In the genomic region with DNA sequence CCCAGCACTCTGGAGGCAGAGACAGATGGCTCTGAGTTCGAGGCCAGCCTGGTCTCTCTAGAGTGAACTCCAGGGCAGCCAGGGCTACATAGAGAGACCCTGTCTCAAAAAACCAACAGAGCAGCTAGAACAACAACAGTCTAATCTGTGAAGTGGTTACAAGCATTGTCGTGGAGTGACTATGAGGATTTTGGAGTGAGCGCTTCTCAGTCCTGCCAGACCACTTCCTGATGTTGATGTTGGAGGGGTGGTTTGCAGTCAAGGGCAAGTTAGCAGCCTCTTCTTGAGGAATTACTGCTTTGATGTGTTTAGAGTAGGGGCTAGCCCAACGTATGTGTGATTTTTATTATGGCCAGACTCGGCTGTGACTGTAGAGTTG, we compare ENCODE assay signal across 24 mouse cellular contexts. TPM values are rescaled to one million over a fixed set of nuclear protein-coding genes. Genes with fewer than 3 reads are reported as not detected.
DNase-seq lines count a peak whose midpoint lies in the region; ATAC-seq lines count a peak whose summit lies in the region.
"Had no signal": no experiment of that assay in that cellular context is flagged by ENCODE, and none has a peak within 500 bp of the region (broad histone marks: within the 10 kb centered on the region; RNA-seq: fewer than 3 reads in every experiment).

No protein-coding gene starts in this region.

- H3K4me3 ChIP-seq in hindbrain, embryonic 13.5 days, result no peak overlapping the region
- no peak overlapping the region for H3K4me3 ChIP-seq in hindbrain, embryonic 12.5 days
- H3K4me3 ChIP-seq: forebrain, embryonic 10.5 days; heart, embryonic 13.5 days; liver, embryonic 12.5 days had no signal

- H3K4me1 ChIP-seq in hindbrain, embryonic 13.5 days (replicated peaks), result peaks cover 68% of the 10 kb centered on the region
- H3K4me1 ChIP-seq in hindbrain, embryonic 12.5 days, result peaks cover 54% of the 10 kb centered on the region

- DNase-seq in 416B (ENCODE audit: low read depth), result peak; percentile 67
- peak; percentile 59 for DNase-seq in induced T-regulatory cell, adult 2 months (ENCODE audit: low read depth)
- DNase-seq in cerebellum, adult 11 months, result no peak
- DNase-seq in ovary, adult 18-20 months (ENCODE audit: low spot score), result no peak
- no peak for DNase-seq in left cerebral cortex, adult 8-10 months (ENCODE audit: low spot score in 2 of 2)
- DNase-seq: adrenal gland, postnatal 14 days; cerebellum, postnatal 36 days; gastrocnemius, postnatal 10 days; heart, postnatal 36 days; kidney, adult 8-10 months; kidney, postnatal 36 days; lung, adult 2 months; lung, postnatal 4 days; right cerebral cortex, adult 18-20 months; thymus, postnatal 36 days had no signal

- no peak overlapping the region for H3K27ac ChIP-seq in hindbrain, embryonic 13.5 days
- H3K27ac ChIP-seq in hindbrain, embryonic 12.5 days, result no peak overlapping the region
- H3K27ac ChIP-seq: forebrain, embryonic 10.5 days; hindbrain, postnatal 0 days; liver, embryonic 12.5 days had no signal

- ATAC-seq in hindbrain, embryonic 13.5 days (ENCODE audit: low FRiP score), result 0 out of 2 replicates have a peak, but pooled peaks have one; percentile 10
- no peak for ATAC-seq in hindbrain, embryonic 12.5 days (ENCODE audit: low FRiP score)
- ATAC-seq in CD4-positive, CD25-positive, alpha-beta regulatory T cell, adult 4 months, result peak; percentile 46
- ATAC-seq: hindbrain, postnatal 0 days; liver, embryonic 12.5 days; midbrain, embryonic 16.5 days had no signal

- 88% methylated on average over 5 of the region's 5 CpGs for WGBS in hindbrain, embryonic 13.5 days
- 85% methylated on average over 5 of the region's 5 CpGs for WGBS in hindbrain, embryonic 12.5 days

- H3K9me3 ChIP-seq in hindbrain, embryonic 13.5 days, result no peaks in the 10 kb centered on the region
- H3K9me3 ChIP-seq in hindbrain, embryonic 12.5 days (replicated peaks), result no peaks in the 10 kb centered on the region
- H3K9me3 ChIP-seq: forebrain, embryonic 10.5 days; G1E; heart, embryonic 13.5 days; liver, embryonic 12.5 days had no signal

- H3K36me3 ChIP-seq in hindbrain, embryonic 13.5 days, result peaks cover 4% of the 10 kb centered on the region; the same call in 1 of the 2 replicates
- no peaks in the 10 kb centered on the region for H3K36me3 ChIP-seq in hindbrain, embryonic 12.5 days
- H3K36me3 ChIP-seq: liver, embryonic 12.5 days had no signal

- H3K27me3 ChIP-seq in hindbrain, embryonic 13.5 days, result no peaks in the 10 kb centered on the region
- H3K27me3 ChIP-seq in hindbrain, embryonic 12.5 days, result no peaks in the 10 kb centered on the region
- H3K27me3 ChIP-seq: heart, embryonic 13.5 days; liver, embryonic 12.5 days had no signal

- H3K9ac ChIP-seq in hindbrain, embryonic 13.5 days, result no peak overlapping the region
- H3K9ac ChIP-seq in hindbrain, embryonic 12.5 days, result no peak overlapping the region
- H3K9ac ChIP-seq: heart, embryonic 13.5 days; liver, embryonic 12.5 days had no signal

- H3K4me2 ChIP-seq in hindbrain, embryonic 13.5 days, result no peak overlapping the region
- H3K4me2 ChIP-seq in hindbrain, embryonic 12.5 days (replicated peaks), result no peak overlapping the region
- H3K4me2 ChIP-seq: heart, embryonic 13.5 days; liver, embryonic 12.5 days had no signal

RNA-seq across cellular contexts. Expression of gene Reep3, which starts 15.0 kb away (rescaled TPM):
- 42.6 and 44.9 TPM in 2 replicates for polyA plus RNA-seq in hindbrain, embryonic 13.5 days (2015; fragmentation: Nextera tagmentation; extraction: Ambion mirVana)
- 53.3 and 54.0 TPM in 2 replicates for polyA plus RNA-seq in hindbrain, embryonic 12.5 days (2016; fragmentation: Nextera tagmentation; extraction: Ambion mirVana)
- 10 to 100 TPM; 13.8 to 17.3 TPM for polyA plus RNA-seq in CD4-positive, CD25-positive, alpha-beta regulatory T cell, adult 4 months (2017; shearing (Covaris generic))
- 10 to 100 TPM; 20.1 to 23.5 (median 21.3) TPM for total RNA-seq in left cerebral cortex, adult 8-10 months (2022)

RNA-seq across cellular contexts. Expression of gene Jmjd1c, which starts 15.9 kb away (rescaled TPM):
- polyA plus RNA-seq in hindbrain, embryonic 13.5 days (2015; fragmentation: Nextera tagmentation; extraction: Ambion mirVana), result 47.7 and 50.3 TPM in 2 replicates
- 60.1 and 65.1 TPM in 2 replicates for polyA plus RNA-seq in hindbrain, embryonic 12.5 days (2016; fragmentation: Nextera tagmentation; extraction: Ambion mirVana)
- polyA plus RNA-seq in CD4-positive, CD25-positive, alpha-beta regulatory T cell, adult 4 months (2017; shearing (Covaris generic)), result 10 to 100 TPM; 56.7 to 57.2 TPM
- total RNA-seq in left cerebral cortex, adult 8-10 months (2022), result 10 to 100 TPM; 78.0 to 83.1 (median 80.7) TPM

Comparison
In these comparisons a context has a peak if more than half of its experiments do, and no peak if none do; other contexts are left out.
1. DNase-seq: peak in 416B (single experiment) and induced T-regulatory cell, adult 2 months (single experiment); none in cerebellum, adult 11 months (single experiment), ovary, adult 18-20 months (single experiment) and left cerebral cortex, adult 8-10 months (0 of 2).